Mouse (Mus musculus): Measurements from ENCODE around the gene Pcsk7. TPM values are rescaled to one million over a fixed set of nuclear protein-coding genes. Genes with fewer than 3 reads are reported as not detected.

Pcsk7 gene
- total RNA-seq, 2 experiments from 2014 or later: 26.2 to 27.0 TPM

DNA sequence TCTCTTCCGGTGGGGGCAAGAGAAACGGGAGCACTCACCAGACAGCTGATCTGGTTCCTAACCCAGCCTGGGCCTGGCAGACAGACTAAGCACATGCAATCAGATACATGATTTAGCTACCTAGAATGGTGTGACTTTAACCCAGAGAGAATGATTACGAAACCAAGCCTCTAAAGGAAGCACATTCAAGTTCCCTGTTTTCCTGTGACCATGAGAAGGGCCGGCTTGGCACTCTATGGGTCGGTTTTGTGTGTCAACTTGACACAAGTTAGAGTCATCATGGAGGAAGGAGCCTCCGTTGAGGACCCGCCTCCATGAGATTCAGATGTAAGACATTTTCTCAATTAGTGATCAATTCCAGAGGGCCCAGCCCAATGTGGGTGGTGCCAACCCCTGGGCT, 53.4 kb downstream of the Pcsk7 start:
- no peak for DNase-seq (ENCODE audit: low spot score in 2 of 2)

DNA sequence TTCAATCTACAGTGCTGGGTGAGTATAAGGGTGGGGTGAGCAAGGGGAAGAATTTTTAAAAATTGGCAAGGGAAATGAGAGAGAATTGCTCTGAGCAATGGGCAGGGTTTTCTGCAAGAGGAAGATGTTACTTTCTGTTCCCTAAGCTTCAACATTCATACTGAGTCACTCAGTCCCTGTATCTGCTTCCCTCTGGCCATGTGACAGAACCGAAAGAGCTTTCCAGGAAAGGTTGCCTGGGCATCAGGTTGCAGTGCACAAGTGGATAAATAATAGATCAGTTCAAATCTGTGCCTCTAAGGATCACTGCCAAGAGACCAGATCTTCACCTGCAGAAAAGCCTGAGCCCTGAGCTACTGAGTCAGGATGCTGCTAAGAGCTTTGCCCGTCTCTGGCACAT, 55.6 kb downstream of the Pcsk7 start:
- no peak for DNase-seq (ENCODE audit: low spot score in 2 of 2)

DNA sequence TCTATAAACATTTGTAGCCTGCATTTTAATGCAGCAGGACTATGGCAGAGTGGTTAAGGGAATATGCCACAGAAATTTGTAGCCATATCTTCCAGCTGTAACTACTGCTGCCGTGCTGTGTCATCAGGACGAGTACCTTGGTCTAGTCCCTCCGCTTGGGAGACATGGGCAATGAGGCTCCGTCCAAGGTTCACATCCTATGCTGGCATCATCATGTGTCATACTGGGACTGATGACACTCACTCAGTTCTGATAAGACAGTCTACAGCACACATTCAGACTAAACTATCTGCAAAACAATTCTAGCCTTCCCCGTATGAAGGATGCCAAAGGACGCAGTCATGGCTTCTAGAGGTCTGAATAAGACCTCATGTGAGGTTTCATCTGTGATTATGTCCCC, 57.3 kb downstream of the Pcsk7 start:
- no peak for DNase-seq (ENCODE audit: low spot score in 2 of 2)

DNA sequence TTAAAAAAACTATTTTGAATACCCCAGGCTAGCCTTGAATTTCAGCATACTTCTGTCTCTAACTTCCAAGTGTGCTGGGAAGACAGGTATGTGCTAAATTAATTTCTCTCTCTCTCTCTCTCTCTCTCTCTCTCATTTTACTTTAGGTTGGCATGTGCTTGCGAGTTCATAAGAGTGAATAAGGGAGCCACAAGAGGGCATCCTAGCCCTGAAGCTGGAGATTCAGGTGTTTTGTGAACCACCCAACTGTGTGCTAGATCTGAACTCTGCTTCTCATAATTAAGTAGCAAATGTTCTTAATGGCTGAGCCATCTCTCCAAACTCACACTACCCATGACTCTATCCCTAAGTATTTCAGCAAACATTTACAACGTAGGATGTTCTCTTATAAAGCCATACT, 70.6 kb downstream of the Pcsk7 start:
- DNase-seq (ENCODE audit: low spot score in 2 of 2): no peak

Small RNAs within 50 kb of the gene (microRNA-seq; reads per million reads assigned to microRNA genes)
- gene Mir7087 (ENCODE audit: borderline number of aligned reads in 2 of 2): 0 to 1.4 reads per million in 2 experiments

Other genes starting within 250 kb of the Pcsk7 start
- 10 to 100 TPM in 1 of 2 experiments, 1 to 10 TPM in 1; 9.6 to 12.0 TPM for gene Cep164, start 77.8 kb upstream of the Pcsk7 start, total RNA-seq (2021)
- gene Bace1, start 67.9 kb upstream of the Pcsk7 start, total RNA-seq (2021): 10 to 100 TPM; 21.3 to 25.2 TPM
- gene Rnf214, start 414 bp downstream of the Pcsk7 start, total RNA-seq (2021): 10 to 100 TPM; 35.6 to 39.4 TPM
- gene Tagln, start 29.6 kb downstream of the Pcsk7 start, total RNA-seq (2021): 100 to 1,000 TPM in 1 of 2 experiments, 10 to 100 TPM in 1; 92.8 to 152 TPM
- gene Sidt2, start 48.8 kb downstream of the Pcsk7 start, total RNA-seq (2021): 100 to 1,000 TPM; 119 to 265 TPM
- 100 to 1,000 TPM; 149 to 164 TPM for gene Pafah1b2, start 106.2 kb downstream of the Pcsk7 start, total RNA-seq (2021)
- gene Sik3, start 106.3 kb downstream of the Pcsk7 start, total RNA-seq (2021): 10 to 100 TPM; 63.2 to 88.3 TPM

All from adrenal gland, adult 18-20 months (tissue).